Mouse (Mus musculus) right cerebral cortex, postnatal 14 days (tissue): ENCODE data around the gene Qars.

Experiments used
- DNase-seq: peaks from one replicate; pipeline ENCODE4 v3.0.0; 2022

The Qars gene

DNA sequence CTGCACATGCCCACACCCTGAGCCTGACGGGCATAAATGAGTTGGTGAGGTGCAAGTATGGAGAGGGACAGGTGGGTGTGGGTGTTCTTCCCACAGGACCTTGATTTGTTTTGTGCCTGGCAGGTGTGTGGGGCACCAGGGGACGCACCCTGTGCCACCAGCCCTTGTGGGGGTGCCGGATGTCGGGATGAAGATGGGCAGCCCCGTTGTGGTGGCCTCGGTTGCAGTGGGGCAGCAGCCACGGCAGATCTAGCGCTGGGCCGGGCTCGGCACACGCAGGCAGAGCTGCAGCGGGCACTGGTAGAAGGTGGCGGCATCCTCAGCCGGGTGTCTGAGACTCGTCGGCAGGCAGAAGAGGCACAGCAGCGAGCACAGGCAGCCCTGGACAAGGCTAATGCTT lies 19.1 kb upstream of the Qars start:
- no peak for DNase-seq

- no peak for DNase-seq
Observed at GRCm38 (mm10) chr9:108489215-108489614, 18.3 kb upstream of the Qars start.

GRCm38 (mm10) chr9:108489702-108490558 lies 17.6 kb upstream of the Qars start:
- DNase-seq, result no peak

DNA sequence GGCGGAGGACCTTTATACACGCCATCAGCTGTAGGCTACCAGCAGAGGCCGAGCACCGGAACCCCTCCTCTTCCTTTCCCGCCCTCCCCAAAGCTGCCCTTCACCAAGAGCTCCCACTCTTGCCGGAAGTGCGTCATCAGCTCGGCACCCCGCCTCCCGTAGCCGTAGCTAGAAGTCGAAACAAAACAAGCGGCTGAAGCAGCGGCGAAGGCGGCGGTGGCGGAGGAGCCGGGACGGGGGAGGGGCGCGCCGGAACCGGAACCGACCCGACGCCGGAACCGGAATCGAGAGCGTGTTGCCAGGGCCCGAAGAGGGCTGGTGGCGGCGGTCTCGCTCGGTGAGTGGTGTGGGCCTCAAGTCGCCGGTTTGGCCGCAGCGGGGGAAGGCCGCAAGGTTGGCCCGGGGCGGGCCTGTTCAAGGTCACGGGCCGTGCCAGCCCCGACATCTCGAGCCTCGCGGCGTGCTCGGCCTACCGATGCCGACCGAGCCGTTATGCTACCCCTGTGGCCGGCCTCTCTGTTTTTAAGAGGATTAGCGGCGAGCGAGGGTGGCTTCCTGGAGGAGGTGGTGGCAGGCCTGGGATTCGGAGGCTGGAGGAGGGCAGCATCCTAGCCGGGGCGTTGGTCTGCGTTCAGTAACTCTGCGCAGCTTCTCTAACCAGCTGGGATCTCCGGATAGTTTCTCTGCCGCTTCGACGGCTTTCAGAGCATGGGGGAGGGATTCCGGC lies 16.8 kb upstream of the Qars start, which contains the start of gene Usp19:
Gene Usp19, plus strand, starts transcription at position 44 of the 727 bp plus-strand sequence.
- peak; percentile 94 for DNase-seq

- no peak for DNase-seq
Observed at GRCm38 (mm10) chr9:108491286-108491580, 16.3 kb upstream of the Qars start.

DNA sequence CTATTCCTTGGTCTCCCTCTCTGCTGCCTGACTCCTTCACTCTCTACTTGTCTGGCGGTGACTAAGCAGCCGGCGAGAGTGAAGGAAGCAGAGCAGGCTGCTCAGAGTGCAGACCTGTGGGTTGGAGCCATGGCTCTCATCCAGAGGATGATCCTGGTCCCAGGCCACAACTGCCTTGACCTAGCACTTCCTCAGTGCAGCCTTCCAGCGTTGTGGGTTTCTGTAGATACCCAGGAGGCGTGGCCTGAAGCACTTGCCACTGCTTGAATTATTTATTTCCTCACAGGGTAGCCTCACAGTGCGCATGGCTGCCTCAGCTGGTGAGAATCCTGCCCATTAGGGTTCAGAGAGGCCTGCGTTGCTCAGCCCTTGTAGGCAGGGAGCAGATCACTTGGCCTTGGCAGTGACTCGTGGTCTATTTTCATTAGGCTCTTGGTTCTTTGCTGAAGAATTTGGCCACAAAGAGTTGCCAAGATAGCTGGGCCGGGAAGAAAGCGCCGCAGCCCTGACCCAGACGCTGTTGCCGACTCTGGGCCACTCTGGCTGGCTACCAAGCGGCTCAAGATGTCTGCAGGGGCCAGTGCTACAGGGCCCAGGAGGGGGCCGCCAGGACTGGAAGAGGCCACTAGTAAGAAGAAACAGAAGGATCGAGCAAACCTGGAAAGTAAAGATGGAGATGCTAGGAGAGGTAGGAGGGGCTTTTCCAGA lies 15.3 kb upstream of the Qars start:
- DNase-seq, result no peak

GRCm38 (mm10) chr9:108493246-108493645 lies 14.3 kb upstream of the Qars start:
- no peak for DNase-seq

DNA sequence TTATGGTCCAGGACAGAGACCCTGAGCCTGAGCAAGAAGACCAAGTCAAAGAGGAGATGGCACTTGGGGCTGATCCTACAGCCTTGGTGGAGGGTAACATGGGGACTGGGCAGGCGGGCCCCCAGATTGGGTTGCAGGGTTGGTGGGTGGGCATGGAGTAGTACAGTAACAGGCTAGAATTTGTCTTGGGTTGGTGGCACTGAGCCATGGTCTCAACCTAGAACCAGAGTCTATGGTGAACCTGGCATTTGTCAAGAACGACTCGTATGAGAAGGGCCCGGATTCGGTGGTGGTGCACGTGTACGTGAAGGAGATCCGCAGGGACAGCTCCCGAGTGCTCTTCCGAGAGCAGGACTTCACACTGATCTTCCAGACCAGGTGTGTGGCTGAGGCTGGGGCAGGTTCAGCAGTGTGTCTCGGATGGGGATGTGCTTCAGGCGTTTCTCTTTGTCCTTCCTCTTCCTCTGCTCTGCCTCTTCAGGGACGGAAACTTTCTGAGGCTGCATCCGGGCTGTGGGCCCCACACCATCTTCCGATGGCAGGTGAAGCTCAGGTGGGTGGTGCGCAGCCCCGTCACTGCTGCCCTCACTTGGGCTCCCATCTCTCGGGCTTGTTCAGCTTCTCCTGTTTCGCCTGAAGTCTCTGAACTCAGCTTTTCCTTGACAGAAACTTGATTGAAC lies 13.2 kb upstream of the Qars start:
- no peak for DNase-seq

DNA sequence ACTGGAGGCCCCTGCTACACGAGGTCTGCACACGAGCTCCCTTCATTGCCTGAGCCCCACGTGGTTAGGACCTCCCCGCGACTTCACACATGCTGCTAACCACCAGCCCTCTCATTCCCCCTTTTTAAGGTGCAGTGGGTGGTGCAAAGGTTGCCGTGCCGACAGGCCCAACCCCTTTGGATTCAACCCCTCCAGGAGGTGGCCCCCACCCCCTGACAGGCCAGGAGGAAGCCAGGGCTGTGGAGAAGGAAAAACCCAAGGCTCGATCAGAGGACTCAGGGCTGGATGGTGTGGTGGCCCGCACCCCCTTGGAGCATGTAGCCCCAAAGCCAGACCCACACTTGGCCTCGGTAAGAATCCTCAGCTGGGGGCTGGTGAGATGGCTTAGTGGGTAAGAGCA lies 12.6 kb upstream of the Qars start:
- DNase-seq, result no peak

DNA sequence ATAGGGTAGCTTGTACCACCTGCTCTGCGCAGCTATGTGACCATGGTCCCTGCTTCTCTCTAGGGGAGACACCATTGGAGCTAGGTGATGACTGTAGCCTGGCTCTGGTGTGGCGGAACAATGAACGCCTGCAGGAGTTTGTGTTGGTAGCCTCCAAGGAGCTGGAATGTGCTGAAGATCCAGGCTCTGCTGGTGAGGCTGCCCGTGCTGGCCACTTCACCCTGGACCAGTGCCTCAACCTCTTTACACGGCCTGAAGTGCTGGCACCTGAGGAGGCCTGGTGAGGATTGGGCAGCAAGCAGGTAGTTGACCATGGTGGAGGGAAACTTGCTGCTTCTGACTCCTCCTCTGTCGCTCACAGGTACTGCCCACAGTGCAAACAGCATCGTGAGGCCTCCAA lies 8.3 kb upstream of the Qars start:
- no peak for DNase-seq

GRCm38 (mm10) chr9:108499943-108500342 lies 7.6 kb upstream of the Qars start:
- DNase-seq, result no peak

- no peak for DNase-seq
Observed at GRCm38 (mm10) chr9:108506901-108507300, 605 bp upstream of the Qars start.

- no peak for DNase-seq
Observed at GRCm38 (mm10) chr9:108508776-108509175, 1.3 kb downstream of the Qars start.

DNA sequence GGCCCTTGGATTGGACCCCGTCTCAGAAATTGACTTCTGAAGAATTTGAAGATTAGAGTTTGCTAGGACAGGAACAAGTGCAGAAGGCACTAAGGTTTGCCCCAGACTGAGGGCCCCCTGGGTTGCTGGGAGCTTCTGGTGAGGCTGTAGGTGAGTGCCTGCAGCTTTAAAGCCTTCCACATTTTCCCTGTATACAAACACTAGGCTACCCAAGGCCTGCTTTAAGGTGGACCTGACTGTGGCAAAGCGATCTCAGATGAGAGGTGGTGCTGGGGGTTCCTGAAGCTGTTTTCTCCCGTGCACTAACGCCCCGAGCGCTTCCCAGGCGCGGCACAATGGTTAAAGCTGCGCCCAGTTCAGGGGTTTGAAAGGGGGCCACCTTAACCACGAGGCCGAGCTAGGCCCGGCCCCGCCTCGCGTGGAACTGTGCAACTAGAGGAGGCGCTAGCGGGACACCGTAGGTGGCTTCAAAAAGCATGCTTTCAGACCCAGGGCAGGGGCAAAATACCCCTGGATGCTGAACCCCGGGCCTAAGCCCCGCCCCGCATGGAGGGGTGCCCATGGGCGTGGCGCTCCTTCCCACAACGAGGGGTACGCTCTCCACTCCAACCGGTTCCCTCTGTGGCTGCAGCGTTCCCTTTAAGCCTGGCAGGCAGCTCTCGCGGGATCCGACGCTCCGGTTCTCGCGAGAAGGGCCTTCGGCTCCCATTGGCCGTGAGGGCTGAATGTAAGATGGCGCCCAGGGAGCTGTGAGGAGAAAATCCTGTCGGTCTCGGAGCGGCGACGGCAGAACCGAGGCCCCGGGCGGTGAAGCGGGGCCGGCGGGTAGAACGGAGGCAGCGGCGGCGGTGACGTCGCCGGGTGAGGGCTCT lies 9.1 kb downstream of the Qars start, which contains the start of gene Qrich1:
Gene Qrich1, plus strand, starts transcription at position 427 of the 872 bp plus-strand sequence.
- peak; percentile 93 for DNase-seq

DNA sequence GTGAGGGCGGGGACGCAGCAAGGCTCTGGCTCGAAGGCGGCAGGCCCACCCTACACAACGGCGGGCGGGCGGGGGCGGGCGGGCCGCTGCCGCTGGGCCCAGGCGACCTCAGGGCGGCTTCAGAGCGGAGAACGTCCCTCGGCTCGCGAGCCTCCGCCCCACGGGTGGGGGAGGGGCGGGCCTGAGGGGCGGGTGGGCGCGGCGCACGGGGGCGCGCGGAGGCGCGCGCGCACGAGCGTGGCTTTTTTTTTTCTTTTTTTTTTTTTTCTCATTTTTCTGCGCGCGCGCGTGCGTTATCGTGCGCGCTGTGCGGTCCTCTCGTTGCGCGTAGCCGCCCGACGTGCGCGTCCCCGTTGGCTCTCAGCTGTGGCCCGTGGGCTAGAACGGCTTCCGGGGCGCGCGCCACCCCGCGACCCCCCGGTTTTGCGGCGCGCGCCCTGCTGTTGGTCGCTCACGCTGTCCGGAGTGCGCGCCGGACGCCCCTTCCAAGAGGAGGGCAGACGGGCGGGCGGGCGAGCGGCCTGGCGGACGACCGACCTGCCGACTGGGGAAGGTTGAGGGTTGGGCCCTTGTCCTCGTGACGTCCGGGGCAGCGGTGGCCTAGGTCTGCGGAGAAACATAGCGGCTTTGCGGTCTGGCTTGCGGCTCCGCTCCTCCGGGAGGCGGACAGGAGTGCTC lies 9.9 kb downstream of the Qars start:
- DNase-seq, result peak; percentile 89

DNA sequence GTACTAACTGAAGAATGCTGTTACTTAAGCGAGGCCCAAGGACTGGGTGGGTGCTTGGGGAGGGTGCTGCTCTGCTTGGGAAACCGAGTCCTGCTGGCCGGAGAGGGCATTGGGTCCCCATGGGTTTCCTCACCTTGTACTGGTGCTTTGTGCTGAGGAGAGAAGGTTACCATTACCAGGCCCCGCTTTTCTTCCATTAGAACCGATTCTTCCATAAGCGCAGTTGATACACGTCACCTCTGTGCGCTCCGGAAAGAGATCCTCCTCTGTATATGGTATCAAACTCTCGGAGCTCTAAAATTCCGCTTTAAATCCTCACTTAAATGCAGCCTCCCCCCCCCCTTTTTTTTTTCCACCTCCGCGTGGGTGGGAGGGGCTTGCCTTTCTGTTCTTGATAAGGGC lies 10.4 kb downstream of the Qars start:
- peak; percentile 41 for DNase-seq

- DNase-seq, result no peak
Observed at GRCm38 (mm10) chr9:108521604-108522003, 14.1 kb downstream of the Qars start.

DNA sequence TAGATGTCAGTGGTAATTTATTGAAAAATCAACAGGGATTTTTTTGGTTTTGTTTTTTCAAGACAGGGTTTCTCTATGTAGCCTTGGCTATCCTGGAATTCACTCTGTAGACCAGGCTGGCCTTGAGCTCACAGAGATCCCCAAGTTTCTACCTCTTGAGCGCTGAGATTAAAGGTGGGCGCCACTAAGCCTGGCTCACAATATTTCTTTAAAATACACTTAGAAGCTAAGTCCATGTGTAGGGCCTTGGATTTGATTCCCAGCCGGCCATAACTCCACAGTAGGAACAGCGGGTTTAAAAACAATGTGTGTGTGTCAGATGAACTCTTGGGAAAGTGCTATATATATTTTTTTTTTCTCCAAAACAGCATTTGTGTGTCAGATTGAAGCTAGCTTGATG lies 15.8 kb downstream of the Qars start:
- no peak for DNase-seq

DNA sequence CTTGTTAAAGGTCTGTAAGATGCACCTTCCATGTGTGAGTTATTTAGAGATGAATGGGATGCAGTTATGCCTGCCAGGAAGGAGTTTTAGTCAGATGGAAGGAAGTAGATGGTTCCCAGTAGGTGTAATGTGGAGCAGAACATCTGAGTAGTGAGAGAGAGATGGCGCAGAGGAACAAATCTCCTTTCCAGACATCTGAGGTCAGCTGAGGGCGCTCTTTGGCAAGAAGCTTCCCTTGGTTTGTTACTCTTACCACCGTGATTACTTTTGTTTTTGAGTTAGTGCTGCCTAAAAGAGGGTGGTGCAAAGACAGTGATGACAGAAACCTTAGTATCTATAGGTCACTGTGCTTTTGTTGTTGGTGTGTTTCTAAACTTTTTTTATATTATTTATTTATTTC lies 17.9 kb downstream of the Qars start:
- no peak for DNase-seq

DNA sequence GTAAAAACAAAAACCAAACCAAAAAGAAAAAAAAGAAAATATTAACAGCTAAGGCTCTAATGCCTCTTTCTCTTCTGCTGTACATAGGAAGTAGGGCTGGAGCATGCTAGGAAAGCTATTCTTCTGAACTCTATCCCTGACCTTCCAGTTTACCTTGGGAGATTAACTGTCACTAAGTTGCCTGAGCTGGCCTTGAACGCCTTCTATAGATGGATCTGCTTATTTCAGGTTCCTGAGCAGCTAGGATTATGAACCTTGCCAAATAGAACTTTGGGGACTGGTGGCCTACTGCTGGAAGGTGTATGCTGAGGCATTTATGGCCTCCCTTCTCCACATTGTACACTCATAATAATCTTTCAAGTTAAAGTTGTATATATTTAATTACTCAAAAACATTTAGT lies 23.4 kb downstream of the Qars start:
- DNase-seq, result no peak

DNA sequence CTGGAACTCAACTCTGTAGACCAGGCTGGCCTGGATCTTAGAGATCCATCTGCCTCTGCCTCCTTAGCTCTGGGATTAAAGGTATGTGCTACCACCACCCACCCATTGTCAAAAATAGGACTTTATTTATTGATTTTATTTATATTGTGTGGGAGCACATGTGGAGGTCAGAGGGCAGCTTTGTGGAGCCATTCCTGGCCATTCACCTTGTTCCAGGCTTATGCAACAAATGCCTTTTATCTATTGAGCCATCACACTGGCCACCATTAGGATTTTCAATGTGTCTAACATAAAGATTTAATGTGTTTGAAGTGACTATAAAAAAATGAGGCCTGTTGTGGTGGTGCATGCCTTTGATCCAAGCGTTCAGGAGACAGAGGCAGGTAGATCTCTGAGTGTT lies 24.0 kb downstream of the Qars start:
- no peak for DNase-seq

- no peak for DNase-seq
Observed at GRCm38 (mm10) chr9:108540846-108541245, 33.3 kb downstream of the Qars start.
